Mouse (Mus musculus) brain, adult 2 months (tissue): Measurements from ENCODE around the gene Cacng4.

Experiments
- DNase-seq: peaks from one replicate; pipeline ENCODE4 v3.0.0; 2011; ENCODE audit warnings: low read depth, low spot score

The Cacng4 gene

DNA sequence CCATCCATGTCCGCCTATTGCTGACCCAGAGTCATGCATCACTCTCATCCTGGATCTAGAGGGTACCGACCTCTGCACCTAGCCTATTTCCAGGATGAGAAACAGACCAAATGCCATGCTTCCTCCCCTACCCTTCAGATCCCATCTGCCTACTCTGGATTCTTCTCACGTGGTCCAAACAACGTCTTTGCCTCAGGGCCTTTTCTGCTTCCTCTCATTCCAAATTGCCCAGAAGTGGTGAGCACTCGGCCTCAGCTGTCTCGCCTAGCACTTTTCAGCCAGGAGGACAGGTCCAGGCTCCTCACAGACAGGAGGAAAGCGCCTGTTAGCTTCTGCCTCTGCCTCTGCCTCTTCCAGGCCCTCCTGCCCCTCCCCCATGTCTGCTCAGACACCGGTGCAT lies 21.0 kb downstream of the Cacng4 start:
- DNase-seq, result no peak

- DNase-seq, result no peak
Observed at GRCm38 (mm10) chr11:107772002-107772401, 22.4 kb downstream of the Cacng4 start.

- DNase-seq, result no peak
Observed at GRCm38 (mm10) chr11:107768361-107768760, 26.0 kb downstream of the Cacng4 start.

GRCm38 (mm10) chr11:107766932-107767331 lies 27.4 kb downstream of the Cacng4 start:
- DNase-seq, result peak; percentile 36

DNA sequence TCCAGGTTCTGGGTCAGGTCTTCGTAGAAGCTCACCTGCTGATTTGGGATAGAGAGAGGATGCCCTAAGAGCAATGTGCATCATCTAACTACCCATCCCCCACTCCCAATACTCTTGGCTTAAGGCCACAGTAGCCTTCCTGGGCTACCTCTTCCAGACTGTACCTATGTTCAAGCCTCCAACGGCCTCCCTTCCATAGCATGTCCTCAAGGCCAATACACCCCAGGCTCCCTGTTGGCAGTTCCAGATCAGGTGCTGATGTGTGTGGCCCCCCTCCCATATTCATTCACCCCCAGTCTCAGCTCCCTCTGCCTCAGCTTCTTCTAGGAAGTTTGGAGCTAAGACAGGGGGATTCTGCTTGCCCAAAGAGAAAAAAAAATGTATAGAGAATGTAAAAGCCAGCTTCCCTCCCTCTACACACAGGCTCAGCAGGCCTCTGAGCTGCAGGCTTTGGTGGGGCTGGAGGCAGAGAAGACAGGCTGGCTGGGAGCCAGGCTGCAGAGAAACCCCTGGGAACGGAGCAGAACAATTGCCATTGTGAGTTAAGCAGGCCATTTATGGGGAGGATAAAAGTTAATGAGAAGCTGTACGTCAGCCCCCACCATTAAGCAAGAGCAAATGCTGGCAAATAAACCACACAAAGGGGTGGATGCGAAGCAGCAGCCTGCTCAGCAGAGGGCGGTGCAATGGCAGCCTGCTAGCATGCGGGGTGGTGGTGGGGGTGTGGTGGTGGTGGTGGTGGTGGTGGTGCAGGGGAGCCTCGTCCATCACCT lies 31.5 kb downstream of the Cacng4 start:
- peak; percentile 55 for DNase-seq

GRCm38 (mm10) chr11:107761790-107762500 lies 32.4 kb downstream of the Cacng4 start:
- peak; percentile 18 for DNase-seq

DNA sequence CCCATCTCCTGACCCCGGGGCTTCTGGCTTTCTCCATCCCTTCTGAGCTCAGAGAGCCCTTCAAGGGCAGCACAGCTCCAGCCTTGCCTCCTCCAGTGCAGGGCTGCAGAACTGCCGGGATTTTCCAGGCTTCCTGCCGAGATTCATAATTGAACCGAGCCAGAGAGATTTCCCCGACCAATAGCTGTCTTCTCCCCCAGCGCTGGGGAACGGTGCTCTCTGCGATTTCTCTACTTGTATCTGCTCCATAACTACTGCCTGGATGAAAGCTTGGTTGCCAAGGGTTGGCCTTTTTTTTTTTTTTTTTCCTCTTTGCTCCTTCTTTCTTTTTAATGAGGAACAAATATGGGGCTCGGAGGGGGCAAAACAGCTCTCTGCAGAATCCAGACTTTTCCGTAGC lies 34.4 kb downstream of the Cacng4 start:
- peak; percentile 55 for DNase-seq

GRCm38 (mm10) chr11:107759516-107759915 lies 34.8 kb downstream of the Cacng4 start:
- DNase-seq, result peak; percentile 51

DNA sequence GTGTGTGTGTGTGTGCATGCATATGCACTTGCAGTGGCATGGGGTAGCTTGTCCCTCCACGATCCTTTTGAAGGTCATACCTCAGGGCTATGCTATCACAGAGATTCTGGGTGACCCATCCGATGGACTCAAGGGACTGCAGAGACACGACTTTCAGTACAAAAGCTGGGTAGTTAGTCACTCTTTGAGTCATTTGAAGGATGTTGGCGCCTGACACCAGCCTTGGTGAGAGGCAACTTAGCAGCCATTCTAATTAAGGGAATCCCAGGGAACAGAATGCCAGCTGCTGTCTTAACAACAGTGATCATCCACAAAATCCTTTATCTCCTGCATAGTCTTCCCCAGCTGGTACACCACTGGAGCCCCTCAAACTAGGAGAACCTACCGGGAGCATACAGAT lies 45.2 kb downstream of the Cacng4 start:
- DNase-seq, result peak; percentile 57

DNA sequence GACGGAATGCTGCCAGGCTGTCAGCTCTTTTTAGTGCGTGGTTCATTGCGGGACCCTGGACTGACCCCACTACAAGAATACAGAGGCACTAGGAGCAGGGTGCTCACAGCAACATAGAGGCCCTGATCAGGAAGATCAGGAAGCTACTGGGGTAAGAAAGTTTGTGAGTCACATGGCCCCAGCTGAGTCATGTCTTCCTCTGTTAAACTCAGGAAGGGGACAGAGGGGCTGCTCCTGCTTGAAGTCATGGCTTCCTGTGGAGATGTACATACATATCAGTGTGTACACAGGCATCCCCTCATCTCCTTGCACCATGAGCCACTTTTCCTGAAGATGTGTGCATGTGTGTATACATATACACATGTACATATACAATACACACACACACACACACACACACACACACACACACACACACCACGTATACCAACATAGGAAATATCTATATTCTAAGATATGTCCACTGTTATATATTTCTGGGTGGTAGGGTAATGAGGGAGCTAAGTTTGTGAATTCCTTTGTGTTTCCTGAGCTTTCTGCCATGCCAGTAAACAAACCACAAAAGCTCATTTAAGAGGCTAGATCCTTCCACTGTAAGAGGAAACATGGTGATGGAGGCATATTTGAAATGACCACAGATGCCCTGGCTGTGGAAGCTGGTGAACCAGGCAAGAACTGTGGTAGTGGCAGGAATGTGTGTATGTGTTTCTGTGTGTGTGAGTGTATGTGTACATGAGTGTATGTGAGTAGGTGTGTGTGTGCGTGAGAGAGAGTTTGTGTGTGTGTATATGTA lies 45.9 kb downstream of the Cacng4 start:
- no peak for DNase-seq

- no peak for DNase-seq
Observed at GRCm38 (mm10) chr11:107743100-107743499, 51.3 kb downstream of the Cacng4 start.

DNA sequence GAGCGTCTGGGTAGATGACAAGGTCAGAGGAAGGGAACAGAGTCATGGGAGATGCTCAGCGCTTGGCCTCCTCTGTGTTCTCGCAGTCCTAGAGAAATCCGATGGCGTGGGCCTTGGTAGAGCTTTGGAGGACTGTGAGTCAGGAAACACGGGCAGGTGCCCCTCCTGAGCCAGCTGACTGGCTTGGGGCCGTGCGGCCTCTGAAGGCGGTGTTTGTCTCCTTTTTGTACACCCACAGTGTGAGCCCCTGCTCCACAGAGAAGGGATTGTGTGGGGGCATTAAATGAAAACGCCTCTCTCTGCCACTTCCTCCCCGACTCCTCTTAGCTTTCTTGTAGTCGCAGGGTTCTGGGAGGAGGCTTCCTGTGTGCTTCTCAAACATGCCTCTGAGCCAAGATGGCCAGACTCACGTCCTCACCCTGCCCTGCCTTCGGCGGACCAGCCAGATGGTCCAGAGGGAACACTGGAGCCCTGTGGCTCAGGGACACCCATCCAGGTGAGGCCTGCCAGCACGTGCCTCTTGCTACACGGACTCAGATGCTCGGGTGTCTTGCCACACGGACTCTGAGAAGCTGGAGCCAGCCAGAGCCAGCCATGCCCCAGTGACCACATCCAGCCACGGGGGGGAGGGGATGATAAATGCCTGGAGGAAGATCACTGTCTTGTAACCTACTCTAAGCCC lies 55.8 kb downstream of the Cacng4 start:
- peak; percentile 43 for DNase-seq

DNA sequence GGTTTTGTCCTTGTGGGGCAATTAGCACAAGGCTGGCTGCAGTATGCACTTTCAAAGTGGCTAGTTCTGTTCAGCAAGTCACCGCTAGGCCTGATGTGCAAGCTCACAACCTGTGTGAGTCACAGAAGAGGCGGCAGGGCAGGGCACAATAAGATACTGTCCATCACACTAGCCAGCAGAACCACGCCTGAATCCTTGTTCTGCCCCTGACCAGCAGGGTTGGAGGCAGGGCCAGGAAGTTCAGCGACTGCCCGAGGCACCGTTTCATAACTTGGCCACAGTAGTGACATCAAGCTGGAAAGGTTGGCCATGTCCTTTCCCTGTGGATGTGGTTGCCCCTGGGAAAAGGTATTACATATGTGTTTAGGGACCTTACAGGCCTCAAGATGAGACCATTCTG lies 56.5 kb downstream of the Cacng4 start:
- no peak for DNase-seq

DNA sequence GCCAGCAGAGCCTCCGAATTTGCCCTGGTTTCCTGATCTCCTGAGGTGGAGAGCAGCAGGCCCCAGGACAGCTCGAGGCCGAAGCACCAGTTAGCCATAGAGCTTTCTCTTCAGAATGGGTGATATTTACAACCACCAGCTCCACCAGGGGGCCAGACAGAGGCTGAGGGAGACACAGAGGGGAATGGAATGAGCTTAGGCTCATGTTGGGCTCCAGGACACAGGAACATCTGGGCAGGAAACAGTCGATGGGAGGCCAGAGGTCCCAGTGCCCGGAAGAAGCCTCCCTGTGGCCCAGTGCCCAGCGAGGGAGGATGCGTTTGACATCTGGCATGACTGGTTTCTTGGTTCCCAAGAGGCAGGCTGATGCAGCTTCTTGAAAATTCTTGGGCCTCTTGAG lies 60.2 kb downstream of the Cacng4 start:
- DNase-seq, result no peak

DNA sequence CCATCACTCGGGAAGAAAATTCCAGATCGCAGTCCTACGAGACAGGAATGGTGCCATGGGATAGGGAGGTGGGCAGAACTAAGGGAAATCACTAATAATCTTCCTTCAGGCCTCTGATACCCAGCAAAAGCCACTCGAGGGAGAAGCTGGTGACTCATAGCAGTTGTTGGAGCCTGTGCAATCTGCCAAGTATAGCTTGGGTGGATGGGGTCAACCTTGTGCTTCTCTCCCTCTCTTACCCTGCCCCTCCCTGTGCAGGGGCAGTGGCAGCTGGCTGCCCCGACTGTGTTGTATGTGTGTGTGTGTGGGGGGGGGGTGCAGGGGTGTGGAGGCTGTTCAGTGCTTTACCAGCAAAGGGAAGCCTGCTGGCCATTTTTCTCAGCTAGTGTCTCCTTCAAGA lies 62.9 kb downstream of the Cacng4 start:
- DNase-seq, result peak; percentile 71

DNA sequence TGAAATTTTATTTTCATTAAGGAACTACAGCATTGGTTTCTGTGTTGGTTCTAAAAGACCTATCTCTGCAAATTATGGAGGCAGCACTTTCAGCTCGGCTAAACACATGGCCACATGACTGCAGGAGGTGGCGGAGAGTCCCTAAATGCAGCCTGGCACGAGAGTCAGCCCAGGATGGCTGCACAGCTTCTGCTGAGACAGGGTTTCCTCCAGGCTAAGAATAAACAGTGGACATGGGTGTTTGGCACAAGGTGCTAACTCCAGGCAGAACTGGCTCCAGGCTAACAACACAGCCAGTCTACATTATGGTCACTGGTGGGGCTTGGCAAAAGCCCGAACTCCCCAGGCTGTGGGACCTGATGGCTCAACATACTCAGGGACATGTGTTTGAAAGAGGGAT lies 63.4 kb downstream of the Cacng4 start:
- peak; percentile 80 for DNase-seq

- DNase-seq, result no peak
Observed at GRCm38 (mm10) chr11:107729141-107729540, 65.2 kb downstream of the Cacng4 start.

- peak; percentile 38 for DNase-seq
Observed at GRCm38 (mm10) chr11:107728073-107728863, 66.1 kb downstream of the Cacng4 start.

DNA sequence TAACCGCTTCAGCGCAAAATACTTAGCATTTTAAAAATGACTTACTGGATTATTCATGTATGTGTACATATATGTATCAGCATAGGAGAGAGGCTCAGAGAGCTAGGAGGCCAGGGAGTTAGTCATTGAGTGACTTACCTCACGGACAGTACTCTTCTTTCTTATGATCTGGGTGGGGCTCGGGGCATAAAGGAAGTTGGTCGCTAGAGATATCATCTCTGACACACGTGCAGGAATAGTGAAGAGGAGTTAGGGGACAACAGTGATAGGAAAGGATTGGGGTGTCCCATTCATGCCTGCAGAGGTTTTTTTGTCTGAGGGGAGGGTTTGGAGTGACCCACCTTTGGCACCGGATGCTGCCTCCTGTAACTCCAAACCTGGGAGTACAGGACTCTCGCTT lies 69.8 kb downstream of the Cacng4 start:
- DNase-seq, result no peak

DNA sequence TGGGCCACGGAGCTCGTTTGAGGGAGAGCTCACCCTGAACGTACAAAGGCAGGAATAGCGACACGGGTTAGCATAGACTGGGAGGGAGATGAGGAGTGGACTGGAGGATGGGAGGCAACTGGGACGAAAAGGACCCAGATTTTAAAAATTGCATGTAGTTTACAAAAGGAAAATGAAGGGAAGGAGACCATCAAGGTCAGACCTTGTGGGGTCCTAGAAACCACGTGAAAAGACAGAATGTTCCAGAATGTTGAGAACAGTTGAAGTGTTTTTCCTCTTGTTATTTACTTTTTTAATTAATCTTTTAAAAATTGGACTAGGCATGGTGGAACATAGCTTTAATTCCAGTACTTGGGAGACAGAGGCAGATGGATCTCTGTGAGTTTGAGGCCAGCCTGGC lies 73.3 kb downstream of the Cacng4 start:
- no peak for DNase-seq
